Mouse (Mus musculus) cerebellum, postnatal 4 days (tissue): Measurements from ENCODE around the gene Eif4e1b.
A peak's percentile ranks its signal among the peaks of the same experiment; 100 is the strongest.

ENCODE experiments used
- DNase-seq, 2 experiments: peaks; one replicate each; pipeline ENCODE4 v3.0.0; 2022; ENCODE audit warnings: low spot score in 2 of 2, mixed read lengths in 1 of 2

Gene Eif4e1b

GRCm38 (mm10) chr13:54799701-54800100 is 15.9 kb downstream of the Eif4e1b start:
- DNase-seq: peak; percentile 66 to 82

- DNase-seq: no peak
Measured at GRCm38 (mm10) chr13:54800206-54800605, 16.4 kb downstream of the Eif4e1b start.

- DNase-seq: no peak
Measured at GRCm38 (mm10) chr13:54803010-54803409, 19.2 kb downstream of the Eif4e1b start.

GRCm38 (mm10) chr13:54805134-54805838 is 21.5 kb downstream of the Eif4e1b start:
- peak in 1 of 2 experiments; percentile 74 for DNase-seq

GRCm38 (mm10) chr13:54806434-54806976 is 22.7 kb downstream of the Eif4e1b start:
- DNase-seq: no peak

GRCm38 (mm10) chr13:54808067-54808466 is 24.3 kb downstream of the Eif4e1b start:
- DNase-seq: no peak

- DNase-seq: no peak
Measured at GRCm38 (mm10) chr13:54811476-54811875, 27.7 kb downstream of the Eif4e1b start.

GRCm38 (mm10) chr13:54813381-54813780 is 29.6 kb downstream of the Eif4e1b start:
- no peak for DNase-seq

- no peak for DNase-seq
Measured at GRCm38 (mm10) chr13:54818399-54819254, 34.8 kb downstream of the Eif4e1b start.

GRCm38 (mm10) chr13:54821106-54821505 is 37.3 kb downstream of the Eif4e1b start:
- no peak for DNase-seq

- no peak for DNase-seq
Measured at GRCm38 (mm10) chr13:54821931-54822330, 38.1 kb downstream of the Eif4e1b start.

GRCm38 (mm10) chr13:54824111-54824931 is 40.5 kb downstream of the Eif4e1b start:
- DNase-seq: peak in 1 of 2 experiments; percentile 79

GRCm38 (mm10) chr13:54827992-54828391 is 44.2 kb downstream of the Eif4e1b start:
- no peak for DNase-seq

GRCm38 (mm10) chr13:54828508-54828907 is 44.7 kb downstream of the Eif4e1b start:
- DNase-seq: no peak

GRCm38 (mm10) chr13:54829450-54829849 is 45.7 kb downstream of the Eif4e1b start:
- no peak for DNase-seq

GRCm38 (mm10) chr13:54836351-54837030 is 52.7 kb downstream of the Eif4e1b start:
- DNase-seq: peak in 1 of 2 experiments; percentile 30

- DNase-seq: no peak
Measured at GRCm38 (mm10) chr13:54837061-54837460, 53.3 kb downstream of the Eif4e1b start.

- DNase-seq: peak in 1 of 2 experiments; percentile 51
Measured at GRCm38 (mm10) chr13:54837471-54837889, 53.7 kb downstream of the Eif4e1b start.
